Mouse (Mus musculus) layer of hippocampus, adult 2 months (tissue): ENCODE measurements around the gene Stx6. TPM values are rescaled to one million over a fixed set of nuclear protein-coding genes. Genes with fewer than 3 reads are reported as not detected.

Experiments
- DNase-seq, 2 experiments: peaks; one replicate each; pipeline ENCODE4 v3.0.0; 2022; ENCODE audit warnings: low spot score in 2 of 2
- H3K27ac ChIP-seq: fragments of 200-600 bp; 2 replicates; pipeline ENCODE4 v1.8.1; 2022
- H3K4me3 ChIP-seq: fragments of 200-600 bp; 2 replicates; pipeline ENCODE4 v1.8.1; 2022; ENCODE audit warnings: mild to moderate bottlenecking
- CTCF ChIP-seq: fragments of 200-600 bp; conservative IDR thresholded peaks from 2 replicates; pipeline ENCODE4 v1.8.1; 2022; ENCODE audit warnings: antibody characterized with exemption, mild to moderate bottlenecking, moderate library complexity
- total RNA-seq, 2 experiments: library from RNA; stranded (reverse); gene quantifications; 2 replicates each; pipeline ENCODE4 v1.2.3; 2021

The Stx6 gene
- total RNA-seq, 2 experiments from 2014 or later: 124 to 129 TPM

DNA sequence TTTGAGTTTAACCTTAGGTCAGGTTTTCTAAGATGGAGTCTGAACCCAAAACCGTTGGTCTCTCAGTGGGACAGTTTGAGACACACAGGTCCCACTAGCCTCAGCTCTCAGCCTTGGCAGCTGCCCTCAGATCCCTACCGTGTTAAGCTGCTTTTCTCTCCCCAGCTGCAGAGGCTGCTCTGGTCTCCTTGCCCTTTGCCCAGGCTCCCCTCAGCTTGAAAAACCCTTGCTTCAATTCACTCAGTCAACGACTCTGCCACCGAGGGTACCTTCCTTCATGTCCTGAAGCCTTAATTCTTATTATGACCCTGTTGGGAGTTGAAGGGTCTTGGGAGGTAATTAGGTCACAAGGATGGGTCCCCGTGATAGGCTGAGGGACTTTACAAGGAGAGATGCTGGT lies 91.4 kb downstream of the Stx6 start:
- no peak for DNase-seq
- Histone ChIP-seq H3K27ac (no peak overlapping the region), H3K4me3 (no peak overlapping the region)
- TF ChIP-seq CTCF: no peak

DNA sequence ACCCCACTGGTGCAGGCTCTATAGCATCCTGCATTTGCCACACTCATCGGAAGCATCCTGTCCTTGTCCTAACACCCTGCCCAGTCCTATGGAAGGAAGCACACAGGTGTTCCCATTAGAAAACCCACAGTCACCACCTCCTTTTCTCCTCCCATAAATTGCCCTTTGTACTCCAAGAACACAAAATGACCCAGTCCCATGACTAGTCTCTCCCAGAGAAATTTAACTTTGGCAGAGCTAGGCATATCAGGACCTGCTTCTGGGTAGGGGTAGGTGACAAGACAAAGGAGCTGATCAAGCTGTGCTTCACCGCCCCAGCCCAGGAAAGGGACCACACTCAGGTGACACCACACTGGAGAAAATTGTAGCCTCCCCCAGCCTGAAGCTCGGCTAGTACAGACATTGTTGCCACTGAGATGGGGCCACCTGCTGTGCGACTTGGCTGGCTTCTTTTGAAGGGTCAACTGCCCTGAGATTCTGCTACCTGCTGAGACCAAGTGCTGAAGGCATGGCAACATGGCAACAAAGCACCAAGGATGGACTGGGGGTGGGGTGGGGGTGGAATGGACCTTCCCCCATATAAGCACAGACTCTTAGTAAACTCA lies 92.1 kb downstream of the Stx6 start:
- no peak for DNase-seq
- no peak for TF ChIP-seq CTCF
- Histone ChIP-seq H3K27ac (no peak overlapping the region), H3K4me3 (no peak overlapping the region)

DNA sequence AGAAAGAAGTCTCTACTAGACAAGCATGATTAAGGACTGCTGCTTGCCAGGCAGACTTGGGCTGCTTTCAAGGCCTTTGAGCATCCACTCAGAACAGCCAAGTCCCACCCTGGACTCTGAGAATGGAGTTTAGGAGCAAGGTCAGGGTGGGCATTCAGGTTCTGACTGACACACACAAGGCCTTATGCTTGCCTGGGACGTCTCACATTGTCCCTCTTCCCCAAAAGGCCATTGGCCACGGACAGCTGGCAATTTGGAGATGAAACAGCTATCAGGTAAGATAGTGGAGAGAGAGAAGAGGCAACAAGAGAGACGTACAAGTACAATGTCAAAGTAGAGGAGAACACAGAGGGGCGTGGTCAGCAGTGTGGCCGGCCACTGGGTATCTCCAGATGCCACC lies 93.1 kb downstream of the Stx6 start:
- TF ChIP-seq CTCF: no peak
- no peak for DNase-seq
- Histone ChIP-seq H3K4me3 (no peak overlapping the region), H3K27ac (no peak overlapping the region)

DNA sequence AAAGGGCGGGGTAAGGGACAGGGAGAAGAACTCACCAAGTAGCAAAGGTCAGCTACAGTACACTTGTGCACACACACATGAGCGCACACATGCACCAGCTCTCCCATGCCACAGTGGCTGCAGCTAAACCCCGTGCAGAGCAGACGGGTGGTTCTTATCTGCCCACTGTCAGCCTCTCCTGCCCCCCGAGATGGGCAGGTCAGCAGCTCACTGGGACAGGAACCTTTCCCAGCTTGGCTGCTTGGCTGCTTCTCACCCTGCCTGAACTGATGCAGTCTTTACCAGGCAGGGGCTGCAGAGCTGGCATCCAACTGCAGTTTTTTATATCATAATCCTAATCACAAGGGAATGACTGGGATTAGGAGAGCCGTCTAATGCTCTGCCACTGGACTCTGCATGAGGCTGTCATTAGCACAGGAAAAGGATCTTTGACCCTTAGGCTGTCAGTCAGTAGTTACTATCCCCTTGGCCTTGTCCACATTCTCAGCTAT lies 94.2 kb downstream of the Stx6 start:
- H3K4me3 ChIP-seq: no peak overlapping the region
- DNase-seq: no peak
- TF ChIP-seq CTCF: no peak
- H3K27ac ChIP-seq: peak overlapping the region; percentile 51; the same call in 1 of the 2 replicates

DNA sequence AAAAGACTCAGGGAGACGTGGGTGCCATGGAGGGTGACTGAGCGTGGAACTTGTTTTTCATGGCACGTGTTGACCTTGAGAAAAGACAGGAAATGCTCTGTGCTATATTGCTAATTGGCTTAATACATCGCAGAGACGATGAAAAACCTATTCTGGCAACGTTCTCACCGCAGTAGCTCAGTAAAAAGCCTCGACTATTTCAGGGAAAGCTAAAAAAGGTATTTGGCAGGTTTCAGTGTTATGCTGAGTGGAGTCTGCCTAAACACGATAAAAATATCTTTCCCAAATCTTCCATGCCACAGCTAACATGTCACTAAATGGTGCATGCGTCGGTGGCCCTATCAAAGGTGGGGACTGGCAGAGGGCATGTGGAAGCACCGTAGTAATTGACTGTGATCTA lies 94.6 kb downstream of the Stx6 start:
- Histone ChIP-seq H3K4me3 (no peak overlapping the region), H3K27ac (peak overlapping the region; percentile 51; the same call in 1 of the 2 replicates)
- DNase-seq: no peak
- TF ChIP-seq CTCF: no peak

DNA sequence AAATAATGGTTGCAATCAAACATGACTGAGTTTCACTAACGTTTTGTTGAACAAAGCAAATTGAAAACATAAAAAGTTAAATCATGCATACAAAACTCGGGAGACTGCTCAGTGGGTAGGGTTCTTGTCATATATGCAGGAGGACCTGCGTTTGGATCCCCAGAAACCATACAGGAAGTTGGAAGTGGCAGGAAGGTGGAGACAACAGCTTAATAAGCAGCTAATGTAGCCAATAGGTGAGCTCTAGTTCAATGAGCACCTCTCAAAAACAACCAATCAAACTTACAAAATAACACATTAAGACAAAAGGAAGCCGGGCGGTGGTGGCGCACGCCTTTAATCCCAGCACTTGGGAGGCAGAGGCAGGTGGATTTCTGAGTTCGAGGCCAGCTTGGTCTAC lies 95.8 kb downstream of the Stx6 start:
- DNase-seq: no peak
- Histone ChIP-seq H3K27ac (no peak overlapping the region), H3K4me3 (no peak overlapping the region)
- TF ChIP-seq CTCF: no peak

Other genes starting within 250 kb of the Stx6 start
- 10 to 100 TPM; 26.5 to 28.1 TPM for gene Ier5, start 59.1 kb upstream of the Stx6 start, total RNA-seq
- 1 to 10 TPM; 3.2 to 3.3 TPM for gene Mr1, start 11.9 kb upstream of the Stx6 start, total RNA-seq
- 1 to 10 TPM; 7.9 to 8.2 TPM for gene BC034090, start 85.7 kb downstream of the Stx6 start, total RNA-seq